Mouse (Mus musculus): Measurements from ENCODE around the gene Limk2. TPM values are rescaled to one million over a fixed set of nuclear protein-coding genes. Genes with fewer than 3 reads are reported as not detected.
A peak's percentile ranks its signal among the peaks of the same experiment; 100 is the strongest.

Limk2 gene
- polyA plus RNA-seq, 1 experiment from 2014 or later = 49.1 TPM

GRCm38 (mm10) chr11:3382602-3383594 lies 26.1 kb downstream of the Limk2 start:
- 81% methylated on average over 5 of the region's 5 CpGs for WGBS
- no peak for ATAC-seq (ENCODE audit: insufficient read depth)

GRCm38 (mm10) chr11:3381148-3381814 lies 27.7 kb downstream of the Limk2 start:
- Histone ChIP-seq H3K4me3 (ENCODE audit: low read depth, low read length) (no peak overlapping the region), H3K9me3 (ENCODE audit: low read depth, low read length) (no peaks in the 10 kb centered on the region), H3K4me1 (ENCODE audit: insufficient read depth) (no peaks in the 10 kb centered on the region), H3K36me3 (ENCODE audit: insufficient read depth) (peaks cover 17% of the 10 kb centered on the region), H3K9ac (no peak overlapping the region), H3K4me2 (no peak overlapping the region), H3K27ac (ENCODE audit: low read depth) (no peak overlapping the region), H3K27me3 (ENCODE audit: insufficient read depth, low read length) (no peaks in the 10 kb centered on the region)
- ATAC-seq (ENCODE audit: insufficient read depth) (no peak), DNase-seq (no peak)
- 74% methylated on average over 6 of the region's 6 CpGs for WGBS
- no peak for TF ChIP-seq CTCF (IDR thresholded peaks at IDR 0.05; ENCODE audit: low read depth)

More at GRCm38 (mm10) chr11:3382602-3383594, 26.1 kb downstream of the Limk2 start:
- H3K27me3 ChIP-seq (ENCODE audit: insufficient read depth, low read length) = no peaks in the 10 kb centered on the region
- peak; percentile 33 for TF ChIP-seq CTCF (IDR thresholded peaks at IDR 0.05; ENCODE audit: low read depth)
- H3K36me3 ChIP-seq (ENCODE audit: insufficient read depth) = peaks cover 18% of the 10 kb centered on the region
- no peak overlapping the region for H3K4me2 ChIP-seq
- no peak for DNase-seq
- H3K27ac ChIP-seq (ENCODE audit: low read depth) = no peak overlapping the region
- H3K4me3 ChIP-seq (ENCODE audit: low read depth, low read length) = no peak overlapping the region
- no peak overlapping the region for H3K9ac ChIP-seq
- H3K9me3 ChIP-seq (ENCODE audit: low read depth, low read length) = no peaks in the 10 kb centered on the region
- H3K4me1 ChIP-seq (ENCODE audit: insufficient read depth) = no peaks in the 10 kb centered on the region

GRCm38 (mm10) chr11:3379427-3379826 lies 29.6 kb downstream of the Limk2 start:
- no peak overlapping the region for H3K27ac ChIP-seq (ENCODE audit: low read depth)
- DNase-seq = no peak
- H3K4me1 ChIP-seq (ENCODE audit: insufficient read depth) = peaks cover 8% of the 10 kb centered on the region; the same call in 1 of the 2 replicates
- peaks cover 13% of the 10 kb centered on the region for H3K36me3 ChIP-seq (ENCODE audit: insufficient read depth)
- 66% methylated on average over 4 of the region's 4 CpGs for WGBS
- no peak for TF ChIP-seq CTCF (IDR thresholded peaks at IDR 0.05; ENCODE audit: low read depth)
- H3K27me3 ChIP-seq (ENCODE audit: insufficient read depth, low read length) = no peaks in the 10 kb centered on the region
- no peak overlapping the region for H3K4me2 ChIP-seq
- H3K9me3 ChIP-seq (ENCODE audit: low read depth, low read length) = no peaks in the 10 kb centered on the region
- no peak overlapping the region for H3K9ac ChIP-seq
- no peak for ATAC-seq (ENCODE audit: insufficient read depth)
- H3K4me3 ChIP-seq (ENCODE audit: low read depth, low read length) = no peak overlapping the region

GRCm38 (mm10) chr11:3374741-3375140 lies 34.2 kb downstream of the Limk2 start:
- 58% methylated on average over 12 of the region's 12 CpGs for WGBS
- Histone ChIP-seq H3K4me2 (peak overlapping the region; percentile 41), H3K9ac (no peak overlapping the region; the same call in 1 of the 2 replicates), H3K9me3 (ENCODE audit: low read depth, low read length) (no peaks in the 10 kb centered on the region), H3K4me3 (ENCODE audit: low read depth, low read length) (no peak overlapping the region), H3K4me1 (ENCODE audit: insufficient read depth) (peaks cover 17% of the 10 kb centered on the region), H3K27me3 (ENCODE audit: insufficient read depth, low read length) (no peaks in the 10 kb centered on the region), H3K27ac (ENCODE audit: low read depth) (peak overlapping the region; percentile 74), H3K36me3 (ENCODE audit: insufficient read depth) (no peaks in the 10 kb centered on the region)
- TF ChIP-seq CTCF (IDR thresholded peaks at IDR 0.05; ENCODE audit: low read depth) = no peak
- ATAC-seq (ENCODE audit: insufficient read depth) (no peak), DNase-seq (no peak)

GRCm38 (mm10) chr11:3374293-3374645 lies 34.7 kb downstream of the Limk2 start:
- H3K27me3 ChIP-seq (ENCODE audit: insufficient read depth, low read length) = no peaks in the 10 kb centered on the region
- no peaks in the 10 kb centered on the region for H3K36me3 ChIP-seq (ENCODE audit: insufficient read depth)
- peak overlapping the region; percentile 74 for H3K27ac ChIP-seq (ENCODE audit: low read depth)
- no peaks in the 10 kb centered on the region for H3K9me3 ChIP-seq (ENCODE audit: low read depth, low read length)
- ATAC-seq (ENCODE audit: insufficient read depth) (no peak), DNase-seq (peak; percentile 58)
- no peak for TF ChIP-seq CTCF (IDR thresholded peaks at IDR 0.05; ENCODE audit: low read depth)
- no peak overlapping the region for H3K9ac ChIP-seq
- WGBS = 19% methylated on average over 7 of the region's 7 CpGs
- no peak overlapping the region for H3K4me3 ChIP-seq (ENCODE audit: low read depth, low read length)
- peak overlapping the region; percentile 41 for H3K4me2 ChIP-seq
- peaks cover 17% of the 10 kb centered on the region for H3K4me1 ChIP-seq (ENCODE audit: insufficient read depth)

GRCm38 (mm10) chr11:3373591-3374292 lies 35.2 kb downstream of the Limk2 start:
- Histone ChIP-seq H3K27ac (ENCODE audit: low read depth) (peak overlapping the region; percentile 74), H3K9ac (no peak overlapping the region), H3K4me2 (peak overlapping the region; percentile 41), H3K9me3 (ENCODE audit: low read depth, low read length) (no peaks in the 10 kb centered on the region), H3K36me3 (ENCODE audit: insufficient read depth) (no peaks in the 10 kb centered on the region), H3K27me3 (ENCODE audit: insufficient read depth, low read length) (no peaks in the 10 kb centered on the region), H3K4me1 (ENCODE audit: insufficient read depth) (peaks cover 17% of the 10 kb centered on the region), H3K4me3 (ENCODE audit: low read depth, low read length) (no peak overlapping the region)
- ATAC-seq (ENCODE audit: insufficient read depth) (no peak), DNase-seq (peak; percentile 72)
- no peak for TF ChIP-seq CTCF (IDR thresholded peaks at IDR 0.05; ENCODE audit: low read depth)
- 24% methylated on average over 7 of the region's 7 CpGs for WGBS

Data from lung, embryonic 14.5 days (tissue).